Mouse (Mus musculus): Measurements from ENCODE around the gene Ccdc80.

Ccdc80 gene

GRCm38 (mm10) chr16:45110498-45110897 lies 17.3 kb downstream of the Ccdc80 start:
- no peak for DNase-seq (ENCODE audit: extremely low spot score, low spot score)

- no peak for DNase-seq (ENCODE audit: extremely low spot score, low spot score)
These were observed 24.0 kb downstream of the Ccdc80 start for GRCm38 (mm10) chr16:45117200-45117599.

GRCm38 (mm10) chr16:45118760-45119159 lies 25.6 kb downstream of the Ccdc80 start:
- no peak for DNase-seq (ENCODE audit: extremely low spot score, low spot score)

- DNase-seq (ENCODE audit: extremely low spot score, low spot score), result no peak
These were observed 27.7 kb downstream of the Ccdc80 start for GRCm38 (mm10) chr16:45120844-45121425.

- no peak for DNase-seq (ENCODE audit: extremely low spot score, low spot score)
These were observed 29.4 kb downstream of the Ccdc80 start for GRCm38 (mm10) chr16:45122571-45122970.

GRCm38 (mm10) chr16:45124230-45125203 lies 31.3 kb downstream of the Ccdc80 start:
- no peak for DNase-seq (ENCODE audit: extremely low spot score, low spot score)

GRCm38 (mm10) chr16:45127936-45128710 lies 34.9 kb downstream of the Ccdc80 start:
- no peak for DNase-seq (ENCODE audit: extremely low spot score, low spot score)

GRCm38 (mm10) chr16:45141711-45142110 lies 48.5 kb downstream of the Ccdc80 start:
- no peak for DNase-seq (ENCODE audit: extremely low spot score, low spot score)

- no peak for DNase-seq (ENCODE audit: extremely low spot score, low spot score)
These were observed 49.4 kb downstream of the Ccdc80 start for GRCm38 (mm10) chr16:45142565-45142964.

- DNase-seq (ENCODE audit: extremely low spot score, low spot score), result no peak
These were observed 51.9 kb downstream of the Ccdc80 start for GRCm38 (mm10) chr16:45145119-45145518.

- no peak for DNase-seq (ENCODE audit: extremely low spot score, low spot score)
These were observed 55.4 kb downstream of the Ccdc80 start for GRCm38 (mm10) chr16:45148488-45149082.

GRCm38 (mm10) chr16:45154741-45155250 lies 61.6 kb downstream of the Ccdc80 start:
- no peak for DNase-seq (ENCODE audit: extremely low spot score, low spot score)

GRCm38 (mm10) chr16:45158136-45158521 lies 64.9 kb downstream of the Ccdc80 start:
- no peak for DNase-seq (ENCODE audit: extremely low spot score, low spot score)

GRCm38 (mm10) chr16:45158522-45159388 lies 65.6 kb downstream of the Ccdc80 start, which contains the start of the genes Slc35a5 and Atg3:
Slc35a5 (minus strand) TSS chr16:45158706.
Atg3 (plus strand) TSS chr16:45158785.
- DNase-seq (ENCODE audit: extremely low spot score, low spot score), result peak; percentile 95

- no peak for DNase-seq (ENCODE audit: extremely low spot score, low spot score)
These were observed 66.2 kb downstream of the Ccdc80 start for GRCm38 (mm10) chr16:45159389-45159716.

Measured in neural tube, embryonic 10.5 days (tissue).